Mouse (Mus musculus) spleen, postnatal 10 days (tissue): ENCODE results near the gene Znhit1.

ENCODE experiments used
- DNase-seq, 2 experiments: peaks; one replicate each; pipeline ENCODE4 v3.0.0; 2021 to 2022; ENCODE audit warnings: low spot score in 2 of 2

Znhit1 gene

DNA sequence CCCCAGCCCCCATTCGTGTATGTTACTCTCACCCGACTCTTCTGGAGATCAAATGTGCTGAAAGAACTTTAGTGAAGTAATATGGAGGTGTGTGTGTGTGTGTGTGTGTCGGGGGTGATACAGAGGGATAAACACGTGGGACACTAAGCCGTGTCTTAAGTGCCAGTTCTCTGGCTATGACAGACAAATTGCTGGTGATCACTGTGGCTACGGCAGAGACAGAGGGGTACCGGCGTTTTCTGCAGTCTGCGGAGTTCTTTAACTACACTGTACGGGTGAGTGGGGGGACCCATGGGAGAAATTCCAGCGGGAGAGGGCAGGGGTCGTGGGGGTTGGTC lies at the start of gene Znhit1:
TSS of gene Znhit1 (minus strand) at position 88 of the 338 bp plus-strand sequence.
- DNase-seq = no peak

DNA sequence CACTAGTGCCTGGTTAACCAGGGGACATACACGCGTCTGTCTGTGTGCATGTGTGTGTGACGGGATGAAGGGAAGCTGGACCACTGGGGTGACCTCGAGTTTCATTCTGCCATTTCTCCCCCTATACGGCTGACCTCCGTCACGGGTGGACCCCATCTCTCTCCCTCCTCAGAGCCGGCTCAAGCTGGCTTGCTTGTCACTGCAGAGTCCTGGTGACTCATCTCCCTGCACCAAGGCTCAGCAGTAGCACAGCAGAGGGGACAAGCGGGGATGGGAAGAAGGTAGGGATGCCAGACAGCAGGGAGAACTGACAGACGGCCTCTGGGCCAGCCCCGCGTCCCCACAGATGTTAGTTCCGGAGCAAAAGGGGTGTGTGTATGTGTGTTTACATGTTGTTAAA lies 48.4 kb upstream of the Znhit1 start:
- DNase-seq = no peak

DNA sequence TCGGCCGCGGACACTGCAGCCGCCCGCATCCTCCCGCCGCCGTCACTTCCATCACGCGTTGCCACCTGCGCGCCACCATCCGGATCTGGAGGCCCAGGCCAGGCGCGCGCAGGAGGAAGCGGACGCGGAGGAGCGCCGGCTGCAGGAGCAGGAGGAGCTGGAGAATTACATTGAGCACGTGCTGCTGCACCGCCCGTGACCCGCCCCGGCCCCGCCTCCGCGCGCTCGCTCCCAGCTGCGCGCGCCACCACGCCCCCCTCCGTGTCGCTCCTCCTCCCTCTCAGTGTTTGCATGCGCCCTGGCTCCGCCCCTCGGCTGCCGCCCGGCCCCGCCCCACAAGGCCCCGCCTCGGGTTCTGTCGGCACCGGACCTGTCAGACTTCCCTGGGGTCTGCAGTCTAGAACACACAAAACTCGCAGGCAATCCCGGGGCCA lies 44.8 kb upstream of the Znhit1 start:
- DNase-seq = peak; percentile 70 to 92

GRCm38 (mm10) chr5:137032033-137032421 lies 44.2 kb upstream of the Znhit1 start:
- peak; percentile 16 to 28 for DNase-seq

- DNase-seq = peak; percentile 8 to 30
These were observed 43.5 kb upstream of the Znhit1 start for GRCm38 (mm10) chr5:137031076-137032032.

DNA sequence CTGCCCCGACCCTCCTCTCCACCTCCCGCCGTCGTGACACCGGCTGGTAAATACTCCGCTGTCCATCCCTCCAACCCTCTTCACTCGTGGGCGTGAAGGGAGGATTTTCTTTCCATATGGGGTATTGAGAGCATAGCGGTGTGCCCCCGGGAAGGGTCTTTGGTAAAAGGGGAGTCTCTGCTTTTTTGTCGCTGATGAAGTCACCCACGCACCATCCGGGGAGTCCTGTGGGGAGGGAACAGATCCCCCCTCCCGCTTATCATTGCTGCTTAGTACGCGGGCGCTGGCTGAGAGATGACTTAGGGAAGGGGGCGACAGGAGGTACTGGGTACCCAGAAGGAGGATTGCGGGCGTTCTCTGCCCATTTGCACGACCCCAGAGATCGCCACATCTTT lies 42.6 kb upstream of the Znhit1 start:
- DNase-seq = no peak

- DNase-seq = peak; percentile 88 to 96
These were observed 42.0 kb upstream of the Znhit1 start for GRCm38 (mm10) chr5:137029643-137030415.

- DNase-seq = no peak
These were observed 41.4 kb upstream of the Znhit1 start for GRCm38 (mm10) chr5:137029273-137029585.

- no peak for DNase-seq
These were observed 40.9 kb upstream of the Znhit1 start for GRCm38 (mm10) chr5:137028561-137029272.

DNA sequence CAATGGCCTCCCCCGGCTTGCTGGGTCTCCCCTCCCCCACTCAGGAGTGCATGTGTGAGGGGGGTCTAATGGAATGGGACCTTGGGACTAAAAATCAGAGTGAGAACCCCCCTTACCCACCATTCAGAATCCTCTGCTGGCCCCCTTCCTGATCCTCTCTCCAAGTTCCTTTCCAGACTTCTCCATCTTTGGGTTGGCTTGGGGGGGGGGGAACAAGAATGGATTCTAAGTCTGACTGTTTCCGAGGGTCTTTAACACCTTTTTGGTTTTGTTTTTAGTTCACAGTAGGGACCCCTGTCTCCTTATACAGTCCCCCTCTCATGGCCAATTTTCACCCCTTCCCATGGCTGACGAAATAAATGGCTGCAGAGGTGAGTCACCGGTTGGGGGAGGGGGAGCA lies 38.3 kb upstream of the Znhit1 start, which contains the start of gene Vgf:
TSS of gene Vgf (plus strand) at position 301 of the 400 bp plus-strand sequence.
- no peak for DNase-seq

DNA sequence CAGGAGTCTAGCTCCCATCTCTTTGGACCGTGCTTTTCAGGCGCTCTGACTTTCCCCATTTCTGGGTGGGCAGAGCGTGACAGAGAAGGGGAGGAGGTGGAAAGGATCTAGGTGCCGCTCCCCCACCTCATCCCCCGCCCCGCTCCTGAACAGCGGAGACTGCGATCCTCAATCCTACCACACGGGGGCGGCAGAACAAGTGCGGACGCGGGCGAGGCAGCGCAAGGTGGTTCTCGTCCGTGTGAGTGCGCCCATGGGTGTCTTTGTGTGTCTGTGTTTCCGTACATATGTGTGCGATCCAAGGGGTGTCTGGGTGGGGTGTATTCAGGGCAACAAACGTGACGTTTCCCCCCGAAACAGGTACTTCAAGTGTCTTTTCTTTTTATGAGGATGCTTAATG lies 37.3 kb upstream of the Znhit1 start:
- peak; percentile 81 to 90 for DNase-seq

- no peak for DNase-seq
These were observed 36.5 kb upstream of the Znhit1 start for GRCm38 (mm10) chr5:137024318-137024717.

- no peak for DNase-seq
These were observed 28.1 kb upstream of the Znhit1 start for GRCm38 (mm10) chr5:137015913-137016312.

- DNase-seq = no peak
These were observed 24.7 kb upstream of the Znhit1 start for GRCm38 (mm10) chr5:137012401-137012950.

DNA sequence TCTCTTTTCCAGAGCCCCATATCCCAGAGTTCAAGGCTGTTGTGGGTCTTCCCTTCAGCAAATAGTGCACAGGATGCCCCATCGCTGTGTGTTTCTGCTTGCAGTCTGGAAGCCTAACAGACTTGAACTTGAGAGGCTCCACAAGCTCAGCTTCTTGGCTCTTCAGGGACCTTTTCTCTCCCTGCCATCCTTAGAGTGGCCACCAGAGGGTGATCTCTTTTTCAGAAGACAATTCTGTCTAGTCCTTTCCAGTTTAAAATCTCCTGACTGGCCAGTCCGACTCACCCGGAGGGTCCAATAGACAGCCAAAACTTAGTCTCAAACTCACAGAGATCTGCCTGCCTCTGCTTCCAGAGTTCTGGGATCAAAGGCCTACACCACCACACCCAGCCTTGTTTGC lies 22.2 kb upstream of the Znhit1 start:
- peak in 1 of 2 experiments; percentile 68 for DNase-seq

DNA sequence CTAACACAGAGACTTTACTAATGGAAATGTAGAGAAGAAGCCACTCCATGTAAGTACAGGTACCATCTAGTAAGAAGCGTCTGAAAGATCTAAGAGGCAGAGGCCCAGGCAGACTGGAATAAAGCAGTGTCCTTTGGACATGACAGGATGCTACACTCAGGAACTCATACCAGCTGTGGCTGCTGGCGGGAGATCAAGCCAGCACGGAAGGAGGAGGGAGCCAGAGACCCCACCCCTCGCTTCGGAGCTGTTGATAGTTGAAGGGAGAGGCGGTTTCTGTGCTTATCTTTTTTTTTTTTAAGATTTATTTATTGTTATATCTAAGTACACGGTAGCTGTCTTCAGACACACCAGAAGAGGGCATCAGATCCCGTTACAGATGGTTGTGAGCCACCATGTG lies 19.5 kb upstream of the Znhit1 start:
- DNase-seq = no peak

GRCm38 (mm10) chr5:137000612-137001011 lies 12.8 kb upstream of the Znhit1 start:
- DNase-seq = no peak

DNA sequence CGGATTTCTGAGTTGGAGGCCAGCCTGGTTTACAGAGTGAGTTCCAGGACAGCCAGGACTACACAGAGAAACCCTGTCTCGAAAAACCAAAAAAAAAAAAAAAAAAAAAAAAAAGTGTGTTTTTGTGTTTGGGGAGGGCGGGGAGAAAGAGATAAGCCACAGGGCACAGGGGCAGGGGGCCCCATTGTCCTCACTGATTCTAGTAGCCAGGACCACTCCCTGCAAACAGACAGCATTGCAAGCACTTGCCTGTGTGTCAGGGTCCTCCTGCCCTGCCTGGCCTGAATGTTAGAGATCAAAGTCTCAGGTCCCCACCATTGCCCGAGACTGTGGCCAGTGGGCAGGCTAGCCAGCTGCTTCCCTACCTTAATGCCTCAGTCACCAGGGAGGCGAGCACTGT lies 11.6 kb upstream of the Znhit1 start:
- DNase-seq = no peak

GRCm38 (mm10) chr5:136989801-136990200 lies 2.0 kb upstream of the Znhit1 start:
- DNase-seq = no peak

- peak in 1 of 2 experiments; percentile 40 for DNase-seq
These were observed 599 bp upstream of the Znhit1 start for GRCm38 (mm10) chr5:136988420-136988819.

- peak; percentile 67 to 82 for DNase-seq
These were observed 485 bp downstream of the Znhit1 start for GRCm38 (mm10) chr5:136987138-136987933.
